Mouse (Mus musculus): Measurements from ENCODE around the gene Rufy1. TPM values are rescaled to one million over a fixed set of nuclear protein-coding genes. Genes with fewer than 3 reads are reported as not detected.
A peak's percentile ranks its signal among the peaks of the same experiment; 100 is the strongest.

Gene Rufy1
- polyA plus RNA-seq, 1 experiment: 13.9 TPM

DNA sequence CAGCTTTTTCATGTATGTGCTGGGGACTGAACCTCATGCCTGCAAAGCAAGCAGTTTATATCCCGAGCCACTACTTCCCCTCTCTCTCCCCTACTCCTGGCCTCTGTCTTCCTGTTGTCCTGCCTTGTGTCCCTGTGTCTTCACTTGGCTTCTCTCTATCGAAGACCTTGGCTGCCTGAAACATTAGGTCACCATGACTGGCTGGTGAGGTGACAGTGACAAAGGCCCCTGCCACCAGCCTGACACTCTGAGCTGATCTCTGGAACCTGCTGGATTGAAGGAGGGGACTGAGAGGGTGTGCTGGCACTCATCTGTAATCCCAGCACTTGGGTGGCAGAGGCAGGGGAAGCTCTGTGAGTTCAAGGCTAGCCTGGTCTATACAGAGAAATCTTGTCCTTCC is 13.1 kb downstream of the Rufy1 start:
- H3K4me2 ChIP-seq (ENCODE audit: low read depth): no peak overlapping the region
- TF ChIP-seq CEBPB (IDR thresholded peaks at IDR 0.05; ENCODE audit: insufficient read depth, poor library complexity, severe bottlenecking) (no peak), E2F4 (IDR thresholded peaks at IDR 0.05; ENCODE audit: insufficient read depth) (no peak), SRF (IDR thresholded peaks at IDR 0.05; ENCODE audit: control insufficient read depth, insufficient read length, low read depth) (no peak), TCF3 (IDR thresholded peaks at IDR 0.05; ENCODE audit: insufficient read length, low read depth) (no peak), REST (IDR thresholded peaks at IDR 0.05; ENCODE audit: insufficient read depth, insufficient read length) (no peak), POLR2A (IDR thresholded peaks at IDR 0.05; ENCODE audit: insufficient read length, low read depth) (no peak), USF1 (IDR thresholded peaks at IDR 0.05; ENCODE audit: low read depth) (no peak), MYOD1 (IDR thresholded peaks at IDR 0.05; ENCODE audit: control insufficient read depth in 1 of 3, insufficient read length in 2 of 3, low read depth in 2 of 3) (no peak), TCF12 (IDR thresholded peaks at IDR 0.05; ENCODE audit: insufficient read depth, poor library complexity, severe bottlenecking) (no peak), POLR2AphosphoS2 (IDR thresholded peaks at IDR 0.05; ENCODE audit: insufficient read length, low read depth) (no peak), MAX (IDR thresholded peaks at IDR 0.05; ENCODE audit: low read depth) (no peak)
- no peak overlapping the region for H3K4me3 ChIP-seq
- H3K79me2 ChIP-seq (ENCODE audit: control insufficient read depth, insufficient read depth): no peaks in the 10 kb centered on the region
- H3ac ChIP-seq (ENCODE audit: control insufficient read depth, insufficient read length): no peak overlapping the region
- H3K36me3 ChIP-seq (ENCODE audit: control insufficient read depth, insufficient read depth): peaks cover 32% of the 10 kb centered on the region
- no peaks in the 10 kb centered on the region for H3K27me3 ChIP-seq (ENCODE audit: control insufficient read depth, insufficient read depth, insufficient read length)

DNA sequence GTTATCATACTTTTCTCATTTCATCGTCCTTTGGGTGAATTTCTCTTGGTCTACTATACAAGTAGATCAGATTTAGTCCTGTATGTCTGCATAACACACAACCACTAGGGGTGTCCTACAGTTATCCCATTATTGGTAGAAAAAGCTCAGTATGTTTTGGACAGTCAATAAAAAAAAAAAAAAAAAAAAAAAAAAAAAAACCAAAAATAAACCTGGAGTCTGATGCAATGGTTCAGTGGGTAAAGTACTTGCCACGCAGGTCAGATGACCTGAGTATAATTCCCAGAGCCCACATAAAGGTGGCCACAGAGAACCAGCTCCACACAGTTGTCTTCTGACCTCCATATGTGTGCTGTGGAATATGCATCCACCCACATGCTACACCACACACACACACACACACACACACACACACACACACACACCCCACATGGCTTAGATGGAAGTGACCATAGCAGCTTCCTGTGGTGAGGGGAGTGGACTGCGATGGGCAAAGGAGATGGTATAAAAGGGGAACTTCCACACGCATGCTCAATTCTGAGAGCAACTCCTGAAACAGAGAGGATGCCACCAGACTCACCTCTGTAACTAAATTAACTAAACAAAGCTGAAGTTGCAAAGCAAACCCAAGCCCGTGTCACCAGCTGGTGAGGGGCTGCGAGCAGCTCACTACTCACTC is 15.2 kb downstream of the Rufy1 start:
- H3K4me3 ChIP-seq: no peak overlapping the region
- H3K79me2 ChIP-seq (ENCODE audit: control insufficient read depth, insufficient read depth): no peaks in the 10 kb centered on the region
- TF ChIP-seq MAX (IDR thresholded peaks at IDR 0.05; ENCODE audit: low read depth): no peak
- TF ChIP-seq MYOG (IDR thresholded peaks at IDR 0.05; ENCODE audit: control insufficient read depth in 1 of 3, insufficient read depth in 1 of 3, insufficient read length in 2 of 3, low read depth in 2 of 3): peak in 1 of 3 experiments; percentile 2
- H3ac ChIP-seq (ENCODE audit: control insufficient read depth, insufficient read length): no peak overlapping the region
- H3K4me2 ChIP-seq (ENCODE audit: low read depth): no peak overlapping the region
- no peaks in the 10 kb centered on the region for H3K27me3 ChIP-seq (ENCODE audit: control insufficient read depth, insufficient read depth, insufficient read length)
- H3K36me3 ChIP-seq (ENCODE audit: control insufficient read depth, insufficient read depth): peaks cover 32% of the 10 kb centered on the region

DNA sequence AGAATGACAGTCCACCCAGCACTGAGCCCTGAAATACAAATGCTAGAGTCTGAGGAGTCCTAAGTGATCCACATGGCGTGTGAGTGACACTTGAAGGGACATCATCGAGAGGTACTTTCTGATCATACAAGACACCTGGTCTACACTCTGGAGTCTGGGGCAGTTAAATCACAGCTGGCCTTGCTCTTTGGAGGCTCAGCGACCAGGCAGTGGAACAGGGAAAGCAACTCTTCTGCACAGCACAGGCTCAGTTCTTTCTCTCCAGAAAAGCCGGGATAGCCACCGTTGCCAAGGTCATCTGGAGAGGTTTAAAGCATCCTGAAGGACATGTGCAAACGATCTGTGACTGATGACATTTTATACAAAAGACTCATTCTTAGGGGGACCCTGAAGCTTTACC is 23.7 kb downstream of the Rufy1 start:
- no peak overlapping the region for H3ac ChIP-seq (ENCODE audit: control insufficient read depth, insufficient read length)
- H3K36me3 ChIP-seq (ENCODE audit: control insufficient read depth, insufficient read depth): peaks cover 10% of the 10 kb centered on the region
- no peak overlapping the region for H3K4me3 ChIP-seq
- H3K4me2 ChIP-seq (ENCODE audit: low read depth): no peak overlapping the region
- TF ChIP-seq REST (IDR thresholded peaks at IDR 0.05; ENCODE audit: insufficient read depth, insufficient read length) (no peak), POLR2A (IDR thresholded peaks at IDR 0.05; ENCODE audit: insufficient read length, low read depth) (no peak), TCF3 (IDR thresholded peaks at IDR 0.05; ENCODE audit: insufficient read length, low read depth) (no peak), POLR2AphosphoS2 (IDR thresholded peaks at IDR 0.05; ENCODE audit: insufficient read length, low read depth) (no peak), CEBPB (IDR thresholded peaks at IDR 0.05; ENCODE audit: insufficient read depth, poor library complexity, severe bottlenecking) (no peak), MYOG (IDR thresholded peaks at IDR 0.05; ENCODE audit: control insufficient read depth in 1 of 3, insufficient read depth in 1 of 3, insufficient read length in 2 of 3, low read depth in 2 of 3) (no peak), USF1 (IDR thresholded peaks at IDR 0.05; ENCODE audit: low read depth) (no peak)
- H3K79me2 ChIP-seq (ENCODE audit: control insufficient read depth, insufficient read depth): no peaks in the 10 kb centered on the region
- H3K27me3 ChIP-seq (ENCODE audit: control insufficient read depth, insufficient read depth, insufficient read length): no peaks in the 10 kb centered on the region

DNA sequence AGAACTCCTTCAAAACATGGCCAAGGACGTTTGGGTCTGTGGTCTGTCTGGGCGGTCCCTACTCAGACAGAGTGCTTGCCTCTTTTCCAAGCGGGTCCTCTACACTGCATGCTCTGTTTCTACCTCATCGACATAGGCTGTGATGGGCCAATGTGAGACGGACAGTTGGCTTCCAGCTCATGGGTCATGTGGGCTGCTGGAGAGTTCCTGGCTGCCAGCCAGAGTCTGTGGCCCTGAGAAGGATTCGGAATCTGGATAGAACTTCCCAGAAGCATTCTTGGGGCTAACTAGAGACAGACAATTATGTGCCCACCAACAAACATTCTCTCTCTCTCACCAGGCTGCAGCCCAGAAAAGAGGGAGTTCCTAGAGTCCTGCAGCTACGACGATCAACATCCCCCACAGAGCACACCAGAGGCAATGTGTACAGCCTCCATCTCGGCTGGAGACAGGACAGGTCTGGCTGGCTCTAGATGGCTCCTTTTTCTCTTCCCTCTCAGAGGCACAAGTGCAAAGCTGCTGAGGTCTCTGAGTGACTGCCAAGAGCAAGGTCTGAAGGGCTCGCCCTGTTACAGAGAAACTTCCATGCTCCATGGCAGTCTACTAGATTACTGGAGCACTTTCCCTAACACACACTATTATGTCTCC is 27.4 kb downstream of the Rufy1 start:
- Histone ChIP-seq H3K36me3 (ENCODE audit: control insufficient read depth, insufficient read depth) (peaks cover 16% of the 10 kb centered on the region), H3K4me2 (ENCODE audit: low read depth) (no peak overlapping the region)
- TF ChIP-seq MYOG (IDR thresholded peaks at IDR 0.05; ENCODE audit: control insufficient read depth in 1 of 3, insufficient read depth in 1 of 3, insufficient read length in 2 of 3, low read depth in 2 of 3): no peak
- TF ChIP-seq MYOD1 (IDR thresholded peaks at IDR 0.05; ENCODE audit: control insufficient read depth in 1 of 3, insufficient read length in 2 of 3, low read depth in 2 of 3): no peak

DNA sequence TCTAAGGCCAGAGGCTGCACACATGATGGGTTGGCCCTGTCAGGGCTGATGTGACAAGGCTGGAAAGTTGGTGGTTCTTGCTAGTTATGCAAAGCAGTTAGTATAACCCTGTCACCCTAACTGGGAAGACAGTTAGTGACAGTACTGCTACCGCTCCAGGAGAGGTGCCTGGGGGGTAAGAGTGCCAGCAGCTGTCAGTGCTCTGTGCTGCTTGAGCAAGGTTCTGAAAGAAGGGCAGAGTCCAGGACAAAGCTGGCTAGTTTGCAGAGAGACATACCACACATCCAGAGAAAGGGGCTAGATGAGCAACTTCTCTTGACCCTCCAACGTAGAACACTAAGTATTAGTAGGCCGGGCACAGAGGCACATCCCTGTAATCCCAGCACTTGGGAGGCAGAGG is 28.4 kb downstream of the Rufy1 start:
- TF ChIP-seq POLR2AphosphoS2 (IDR thresholded peaks at IDR 0.05; ENCODE audit: insufficient read length, low read depth) (no peak), TCF3 (IDR thresholded peaks at IDR 0.05; ENCODE audit: insufficient read length, low read depth) (no peak), POLR2A (IDR thresholded peaks at IDR 0.05; ENCODE audit: insufficient read length, low read depth) (no peak)
- no peak overlapping the region for H3K4me3 ChIP-seq
- H3ac ChIP-seq (ENCODE audit: control insufficient read depth, insufficient read length): no peak overlapping the region
- H3K27me3 ChIP-seq (ENCODE audit: control insufficient read depth, insufficient read depth, insufficient read length): no peaks in the 10 kb centered on the region
- H3K79me2 ChIP-seq (ENCODE audit: control insufficient read depth, insufficient read depth): no peaks in the 10 kb centered on the region
- H3K36me3 ChIP-seq (ENCODE audit: control insufficient read depth, insufficient read depth): peaks cover 16% of the 10 kb centered on the region
- H3K4me2 ChIP-seq (ENCODE audit: low read depth): no peak overlapping the region

More for the DNA sequence above, 27.4 kb downstream of the Rufy1 start:
- no peak overlapping the region for H3ac ChIP-seq (ENCODE audit: control insufficient read depth, insufficient read length)
- no peaks in the 10 kb centered on the region for H3K27me3 ChIP-seq (ENCODE audit: control insufficient read depth, insufficient read depth, insufficient read length)
- H3K4me3 ChIP-seq: no peak overlapping the region
- H3K79me2 ChIP-seq (ENCODE audit: control insufficient read depth, insufficient read depth): no peaks in the 10 kb centered on the region

Data from myocyte (in vitro differentiated cells).